In the genomic region with DNA sequence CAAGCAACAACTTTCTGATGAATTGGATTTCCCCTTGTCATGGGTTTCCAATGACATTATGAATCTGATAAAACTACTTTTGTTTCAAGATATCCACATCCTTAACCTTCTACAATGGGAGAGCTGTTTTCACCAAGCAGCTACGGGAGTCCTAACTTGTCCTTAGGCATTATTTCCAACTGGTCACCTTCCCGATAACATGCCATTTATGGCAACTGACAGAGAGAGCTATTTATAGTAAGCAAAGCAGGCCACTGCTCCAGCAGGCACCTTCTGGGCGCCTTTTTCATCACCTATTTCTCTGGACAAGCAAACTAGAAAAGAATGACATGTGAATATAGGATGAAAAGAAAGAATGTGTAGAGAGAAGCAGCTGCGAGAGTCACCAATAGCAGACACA, we compare ENCODE assay signal across 22 mouse cellular contexts.
A peak's percentile ranks its signal among the peaks of the same experiment; 100 is the strongest.
DNase-seq lines count a peak whose midpoint lies in the region; ATAC-seq lines count a peak whose summit lies in the region.
"Had no signal": no experiment of that assay in that cellular context is flagged by ENCODE, and none has a peak within 500 bp of the region (broad histone marks: within the 10 kb centered on the region; RNA-seq: fewer than 3 reads in every experiment).

No protein-coding gene starts in this region.

- intact Hi-C loops in heart, postnatal 36 days (cut with DNase I), result no loop called here

- peak; percentile 33 for DNase-seq in gastrocnemius, adult 18-20 months (ENCODE audit: low spot score)
- DNase-seq in gastrocnemius, adult 8-10 months (ENCODE audit: low spot score in 2 of 2), result no peak
- no peak for DNase-seq in heart, embryonic 10.5 days (ENCODE audit: low spot score)
- DNase-seq in heart, postnatal 36 days, result no peak
- peak; percentile 26 for DNase-seq in skeletal muscle tissue, adult 2 months (ENCODE audit: low read depth, low spot score)
- no peak for DNase-seq in right cerebral cortex, adult 18-20 months
- DNase-seq in thymus, postnatal 14 days, result no peak
- DNase-seq: adrenal gland, postnatal 14 days; liver; lung, postnatal 14 days; right cerebral cortex, postnatal 25 days; thymus, adult 2 months had no signal

- no peak overlapping the region for H3K9ac ChIP-seq in heart, embryonic 14.5 days (ENCODE audit: low read length)
- H3K9ac ChIP-seq: embryonic facial prominence, embryonic 15.5 days; midbrain, embryonic 15.5 days had no signal

- no peaks in the 10 kb centered on the region for H3K27me3 ChIP-seq in heart, embryonic 10.5 days (ENCODE audit: insufficient read depth, poor library complexity, severe bottlenecking)
- H3K27me3 ChIP-seq in heart, embryonic 14.5 days (ENCODE audit: control insufficient read depth, insufficient read depth, low read length), result no peaks in the 10 kb centered on the region
- H3K27me3 ChIP-seq: embryonic facial prominence, embryonic 15.5 days; midbrain, embryonic 15.5 days had no signal

- 41% methylated on average over 4 of the region's 4 CpGs for WGBS in heart, embryonic 10.5 days
- 41% methylated on average over 4 of the region's 4 CpGs for WGBS in heart, embryonic 14.5 days

- no peak for ATAC-seq in heart, embryonic 14.5 days (ENCODE audit: insufficient number of reproducible peaks, insufficient read depth, low FRiP score, low read depth)
- ATAC-seq: activated CD4-positive, CD25-positive, alpha-beta regulatory T cell, adult 4 months; forebrain, embryonic 16.5 days; hindbrain, postnatal 0 days; intestine, postnatal 0 days; midbrain, embryonic 15.5 days had no signal

- H3K4me3 ChIP-seq in heart, embryonic 10.5 days, result no peak overlapping the region
- no peak overlapping the region for H3K4me3 ChIP-seq in heart, embryonic 14.5 days (ENCODE audit: control insufficient read depth in 1 of 2, insufficient read depth in 1 of 2, low read depth in 1 of 2, low read length in 2 of 2)
- H3K4me3 ChIP-seq: embryonic facial prominence, embryonic 15.5 days; hindbrain, embryonic 10.5 days; midbrain, embryonic 15.5 days; myocyte had no signal

- H3K9me3 ChIP-seq in heart, embryonic 10.5 days, result no peaks in the 10 kb centered on the region
- H3K9me3 ChIP-seq in heart, embryonic 14.5 days (ENCODE audit: control insufficient read depth, low read length), result no peaks in the 10 kb centered on the region
- H3K9me3 ChIP-seq: embryonic facial prominence, embryonic 15.5 days; G1E; hindbrain, embryonic 10.5 days; midbrain, embryonic 15.5 days had no signal

- peak overlapping the region; percentile 62; the same call in 1 of the 2 replicates for H3K27ac ChIP-seq in heart, embryonic 10.5 days
- peak overlapping the region; percentile 78 to 88 for H3K27ac ChIP-seq in heart, embryonic 14.5 days (replicated peaks in 1 of 2; ENCODE audit: control insufficient read depth in 1 of 2, insufficient read depth in 1 of 2, low read depth in 2 of 2, low read length in 2 of 2)
- H3K27ac ChIP-seq: embryonic facial prominence, embryonic 15.5 days; hindbrain, embryonic 10.5 days; hindbrain, postnatal 0 days; midbrain, embryonic 15.5 days had no signal

- no peaks in the 10 kb centered on the region for H3K36me3 ChIP-seq in heart, embryonic 10.5 days
- no peaks in the 10 kb centered on the region for H3K36me3 ChIP-seq in heart, embryonic 14.5 days (ENCODE audit: control insufficient read depth, insufficient read depth, low read length)
- H3K36me3 ChIP-seq: embryonic facial prominence, embryonic 15.5 days; G1E; hindbrain, embryonic 10.5 days; midbrain, embryonic 15.5 days had no signal

- H3K4me2 ChIP-seq in heart, embryonic 14.5 days (ENCODE audit: low read length), result no peak overlapping the region
- H3K4me2 ChIP-seq: embryonic facial prominence, embryonic 15.5 days; midbrain, embryonic 15.5 days had no signal

- H3K4me1 ChIP-seq in heart, embryonic 10.5 days, result no peaks in the 10 kb centered on the region
- H3K4me1 ChIP-seq in heart, embryonic 14.5 days (ENCODE audit: control insufficient read depth in 2 of 2, insufficient read depth in 2 of 2, low read length in 2 of 2), result peaks cover 2% of the 10 kb centered on the region in 2 experiments; a peak in 2 of 4 replicates
- H3K4me1 ChIP-seq: embryonic facial prominence, embryonic 15.5 days; hindbrain, embryonic 10.5 days had no signal

Comparison
In these comparisons a context has a peak if more than half of its experiments do, and no peak if none do; other contexts are left out.
1. DNase-seq: peak in gastrocnemius, adult 18-20 months (single experiment) and skeletal muscle tissue, adult 2 months (single experiment); none in gastrocnemius, adult 8-10 months (0 of 2), heart, embryonic 10.5 days (single experiment), heart, postnatal 36 days (0 of 2), right cerebral cortex, adult 18-20 months (single experiment) and thymus, postnatal 14 days (single experiment).